Mouse (Mus musculus) cerebellum, postnatal 36 days (tissue): ENCODE measurements around the gene Cerk.
"Not testable (repeated sequence)": the region's sequence is repeated elsewhere in the genome, so short reads cannot be mapped to it uniquely, and the experiment has no call there.

ENCODE experiments used
- DNase-seq, 2 experiments: peaks; one replicate each; pipeline ENCODE4 v3.0.0; 2021 to 2022; ENCODE audit warnings: mixed read lengths in 2 of 2

Cerk gene

DNA sequence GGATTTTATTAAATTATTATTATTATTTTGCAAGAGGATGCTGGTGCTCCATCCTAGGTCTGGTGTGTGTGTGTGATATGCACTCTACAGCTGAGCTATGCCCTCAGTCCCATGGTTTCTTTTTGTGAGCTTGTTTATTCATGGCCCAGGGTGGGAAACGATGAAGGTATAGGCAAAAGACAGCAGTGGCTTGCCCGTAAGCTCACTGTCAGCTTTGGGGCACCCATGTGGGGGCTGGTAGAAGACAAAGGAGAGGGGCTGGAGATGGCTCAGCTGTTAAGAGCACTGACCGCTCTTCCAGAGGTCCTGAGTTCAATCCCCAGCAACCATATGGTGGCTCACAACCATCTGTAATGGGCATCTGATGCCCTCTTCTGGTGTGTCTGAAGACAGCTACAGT, 4.6 kb downstream of the Cerk start:
- not testable (repeated sequence) for DNase-seq

DNA sequence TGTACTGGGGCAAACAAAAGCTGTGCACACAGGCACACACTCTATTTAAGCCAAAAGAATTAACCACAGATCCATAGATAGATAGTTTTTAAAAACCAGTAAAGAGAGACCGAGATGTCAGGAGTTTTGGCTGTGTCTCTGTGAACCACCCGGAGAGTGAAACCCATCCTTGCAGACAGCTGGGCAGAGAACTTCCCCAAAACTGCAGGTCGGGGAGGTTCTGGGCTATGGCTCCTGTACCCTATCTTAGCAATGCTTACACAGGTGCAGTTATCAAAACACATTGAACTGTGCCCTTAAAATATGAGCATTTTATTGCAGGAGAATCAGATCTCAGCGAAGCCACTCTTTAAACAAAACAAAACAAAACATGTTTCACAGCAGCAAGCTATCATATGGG, 5.5 kb downstream of the Cerk start:
- no peak for DNase-seq

DNA sequence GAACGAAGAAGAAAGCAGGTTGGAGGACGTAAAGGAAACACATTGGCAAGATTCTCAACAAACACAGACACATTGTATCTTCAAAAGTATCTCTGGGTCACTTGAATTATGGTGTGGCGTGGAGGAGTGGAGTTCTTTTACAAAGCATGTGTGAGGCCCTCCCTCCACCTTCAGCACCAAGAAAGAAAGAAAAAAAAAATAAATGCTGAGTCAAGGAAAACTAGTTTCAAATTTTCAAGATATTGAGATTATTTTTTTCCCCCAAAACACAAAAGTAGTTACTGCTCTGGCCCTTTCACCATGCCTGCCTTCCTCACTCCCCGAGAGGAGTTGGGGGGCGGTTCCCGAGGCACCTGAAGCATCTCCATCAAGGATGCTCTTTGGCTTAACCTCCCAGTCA, 7.3 kb downstream of the Cerk start:
- no peak for DNase-seq

DNA sequence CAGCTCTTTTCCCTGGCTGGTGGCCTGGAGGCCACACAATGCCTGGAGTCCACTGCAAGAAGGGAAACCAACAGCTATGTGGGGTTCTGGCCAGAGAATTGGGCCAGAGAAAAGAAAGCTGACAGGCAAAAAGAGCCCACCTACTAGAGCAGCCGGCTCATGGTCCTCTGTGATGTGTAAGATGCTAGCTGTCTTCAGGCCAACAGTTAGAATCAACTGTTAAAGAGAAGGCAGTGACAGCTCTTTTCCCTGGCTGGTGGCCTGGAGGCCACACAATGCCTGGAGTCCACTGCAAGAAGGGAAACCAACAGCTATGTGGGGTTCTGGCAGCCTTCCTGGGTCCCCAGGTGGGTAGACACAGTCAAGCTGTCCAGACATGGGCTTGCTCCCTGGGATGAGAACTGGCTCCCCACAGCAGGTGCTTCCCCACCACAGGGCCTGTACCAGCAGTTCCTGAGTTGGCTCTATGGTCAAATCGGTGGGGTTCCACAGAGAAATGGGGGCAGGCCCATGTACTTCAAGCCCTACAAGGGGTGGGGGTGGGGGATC, 8.2 kb downstream of the Cerk start:
- peak; percentile 80 to 83 for DNase-seq

DNA sequence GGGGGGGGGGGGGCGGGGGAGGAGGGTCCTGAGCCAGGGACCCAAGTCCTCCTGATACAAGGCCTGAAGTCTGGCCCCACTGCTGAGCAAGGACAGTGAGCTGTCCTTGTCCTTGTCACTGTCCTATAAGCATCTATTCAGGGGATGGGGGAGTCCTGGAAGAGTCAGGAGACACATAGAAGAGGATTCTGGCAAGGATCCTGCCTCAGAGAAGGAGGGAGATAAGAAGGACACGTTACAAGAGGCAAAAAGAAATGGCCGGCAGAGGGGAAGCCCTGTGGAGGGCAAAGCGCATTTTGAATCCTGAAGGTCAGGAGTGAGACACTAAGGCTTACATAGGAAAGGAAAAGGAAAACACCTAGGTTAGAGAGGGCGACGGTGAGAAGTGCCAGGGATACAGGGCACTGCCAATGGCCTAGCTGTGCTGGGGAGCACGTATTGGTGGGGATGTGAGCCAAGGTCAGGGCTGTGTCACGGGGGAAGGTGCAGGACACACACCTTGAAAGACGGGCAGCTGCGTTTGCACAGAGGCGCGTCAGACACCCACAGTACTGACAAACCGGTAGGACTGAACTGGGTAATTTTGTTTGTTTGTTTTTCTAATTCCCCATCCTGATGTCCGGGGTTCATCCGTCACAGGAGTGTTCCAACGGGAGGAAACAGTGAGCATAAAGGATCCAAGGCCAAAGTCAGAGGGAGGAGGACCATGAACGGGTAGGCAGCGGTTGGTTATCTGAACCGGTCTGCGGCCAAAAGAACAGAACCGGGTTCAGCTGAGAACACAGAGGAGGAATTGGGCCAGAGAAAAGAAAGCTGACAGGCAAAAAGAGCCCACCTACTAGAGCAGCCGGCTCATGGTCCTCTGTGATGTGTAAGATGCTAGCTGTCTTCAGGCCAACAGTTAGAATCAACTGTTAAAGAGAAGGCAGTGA, 8.9 kb downstream of the Cerk start:
- DNase-seq = peak in 1 of 2 experiments; percentile 34

DNA sequence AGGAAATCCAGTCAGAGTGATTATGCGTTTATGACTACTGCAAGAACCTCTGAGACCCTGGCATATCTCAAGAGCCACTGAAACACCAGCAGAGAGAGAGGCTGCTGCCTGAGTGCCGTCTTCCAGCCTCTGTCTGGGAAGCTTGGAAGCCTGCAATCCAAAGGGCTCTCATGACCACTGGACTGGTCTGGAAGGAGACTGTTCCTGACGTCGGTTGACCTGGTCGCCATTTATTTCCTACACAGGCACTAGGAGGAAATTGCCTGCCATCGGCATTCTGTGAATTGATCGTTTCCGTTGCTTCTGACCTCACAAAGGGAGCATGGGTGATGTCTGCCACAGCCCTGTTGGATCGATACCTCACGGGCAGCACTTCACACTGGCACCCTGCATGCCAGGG, 9.8 kb downstream of the Cerk start:
- DNase-seq = no peak

DNA sequence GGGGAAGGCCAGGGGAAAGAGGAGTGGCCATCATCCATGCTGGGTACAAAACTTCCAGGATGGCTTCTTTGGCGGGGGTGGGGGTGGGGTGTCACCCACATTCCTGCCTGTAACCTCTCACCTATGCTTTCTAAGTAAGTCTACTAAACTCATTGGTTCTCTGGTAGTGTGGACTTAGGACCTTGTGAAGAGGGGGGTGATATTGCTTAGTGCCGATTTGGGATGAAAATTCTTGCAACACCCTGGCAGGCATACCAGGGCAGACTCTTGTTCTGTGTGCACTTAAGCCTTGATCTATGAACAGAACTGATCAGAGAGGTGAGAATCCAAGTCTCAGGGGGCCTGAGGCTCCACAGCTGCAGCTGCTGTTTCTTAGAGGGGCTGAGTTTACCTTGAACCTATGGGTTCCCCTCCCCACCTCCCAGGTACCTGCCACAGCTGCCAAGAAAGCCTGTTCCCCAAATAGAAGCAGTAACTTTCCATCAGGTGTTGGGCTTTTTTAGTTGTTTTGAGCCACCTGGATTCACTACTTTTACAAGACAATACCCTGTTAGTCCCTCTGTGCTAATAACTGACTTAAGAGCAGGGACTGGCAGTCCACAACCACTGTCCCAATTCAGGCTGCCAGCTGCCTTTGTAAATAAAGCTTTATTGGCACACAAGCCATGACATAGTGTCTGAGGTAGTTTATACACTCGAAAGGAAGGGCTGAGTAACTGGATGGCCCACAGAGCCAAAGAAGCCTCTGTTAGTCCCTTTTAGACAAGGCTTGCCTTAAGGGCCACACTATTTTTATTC, 10.5 kb downstream of the Cerk start:
- DNase-seq = no peak

DNA sequence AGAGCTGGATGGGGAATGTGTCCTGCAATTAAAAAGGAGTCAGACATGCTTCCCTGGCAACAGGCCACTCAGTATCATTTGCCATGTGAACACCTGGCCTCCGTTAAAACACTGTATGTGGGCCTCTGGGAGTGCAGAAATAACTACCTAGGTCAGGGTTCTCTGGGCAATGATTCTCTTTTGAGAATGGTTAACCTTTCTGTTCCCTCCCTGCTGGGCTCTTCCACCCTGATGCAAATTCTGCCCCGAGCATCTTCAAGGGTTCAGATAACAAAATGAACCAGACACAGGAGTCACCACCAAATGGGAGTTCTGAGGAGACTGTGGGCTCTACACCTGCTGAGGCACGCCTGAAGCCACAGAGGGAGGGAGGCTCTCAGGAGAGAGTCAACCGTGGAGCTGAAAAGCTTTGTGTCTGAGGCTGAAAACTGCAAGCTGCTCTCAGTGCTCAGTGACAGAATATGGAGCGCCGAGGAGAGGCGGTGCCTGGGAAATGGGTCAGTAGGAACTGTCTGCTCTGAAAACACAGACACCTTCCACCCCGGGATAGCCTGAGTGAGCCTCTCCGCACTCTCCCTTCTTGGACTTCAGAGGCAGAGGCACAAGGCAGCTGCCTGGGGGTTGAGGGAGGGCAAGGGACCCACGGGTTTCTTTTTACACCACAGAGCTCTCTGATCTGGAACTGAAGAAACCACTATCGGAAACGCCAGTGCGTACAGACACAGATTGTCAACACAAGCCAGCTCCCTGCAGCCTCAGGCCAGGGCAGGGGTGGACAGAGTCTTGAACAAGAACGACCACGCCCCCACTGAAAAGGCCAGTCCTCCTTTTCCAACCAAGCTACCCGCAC, 12.6 kb downstream of the Cerk start:
- DNase-seq = no peak

DNA sequence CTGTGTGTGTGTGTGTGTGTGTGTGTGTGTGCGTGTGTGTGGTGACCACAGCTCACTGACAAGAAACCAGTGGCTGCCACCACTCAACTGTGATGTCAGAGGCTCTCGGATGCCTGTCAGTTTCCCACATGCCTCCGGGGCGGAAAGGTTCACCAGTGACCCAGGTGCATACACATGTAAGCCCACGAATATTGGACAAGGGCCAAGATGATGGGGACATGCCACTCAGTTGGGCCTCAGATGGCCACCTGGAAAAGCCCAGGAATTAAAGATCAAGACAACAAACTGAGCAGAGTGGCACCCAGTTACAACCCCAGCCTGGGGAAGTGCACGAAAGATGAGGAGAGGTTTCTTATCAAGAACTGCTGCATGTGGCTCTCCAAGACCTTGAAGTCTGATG, 13.4 kb downstream of the Cerk start:
- DNase-seq = no peak

DNA sequence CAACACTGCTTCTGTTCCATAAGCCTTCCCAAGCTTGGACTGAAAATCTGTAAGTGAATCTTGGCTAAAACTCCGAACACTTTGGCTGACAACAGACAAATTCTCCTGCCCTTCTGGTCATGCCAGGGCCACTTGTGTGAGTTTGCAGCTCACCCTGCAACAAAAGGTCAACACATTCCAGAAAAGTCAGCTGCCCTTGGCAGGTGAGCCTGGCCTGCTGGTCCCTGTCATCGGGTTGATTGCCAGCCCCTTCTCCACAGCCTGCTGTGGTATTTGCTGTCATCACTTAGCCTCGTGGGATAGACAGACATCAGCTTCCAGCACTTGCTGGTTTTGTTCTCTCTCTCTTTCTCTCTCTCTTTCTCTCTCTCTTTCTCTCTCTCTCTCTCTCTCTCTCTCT, 13.8 kb downstream of the Cerk start:
- DNase-seq = no peak

DNA sequence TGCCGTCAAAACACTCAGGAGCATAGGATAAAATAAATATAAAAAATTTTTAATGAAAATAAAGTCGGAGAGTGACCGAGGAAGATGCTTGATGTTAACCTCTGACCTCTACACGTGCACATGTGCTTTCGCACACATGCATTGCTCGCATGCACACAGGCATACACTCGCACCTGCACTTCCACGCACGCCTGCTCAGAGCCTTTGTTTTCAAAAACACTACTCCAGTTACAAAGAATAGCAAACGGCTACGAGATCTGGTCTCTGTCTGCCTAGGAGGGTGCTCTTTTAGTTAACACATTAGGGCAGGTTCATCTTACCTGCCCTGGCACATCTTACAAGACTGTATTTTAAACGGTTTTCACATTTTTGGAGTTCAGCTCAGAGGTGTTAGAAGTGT, 14.6 kb downstream of the Cerk start:
- DNase-seq = no peak

DNA sequence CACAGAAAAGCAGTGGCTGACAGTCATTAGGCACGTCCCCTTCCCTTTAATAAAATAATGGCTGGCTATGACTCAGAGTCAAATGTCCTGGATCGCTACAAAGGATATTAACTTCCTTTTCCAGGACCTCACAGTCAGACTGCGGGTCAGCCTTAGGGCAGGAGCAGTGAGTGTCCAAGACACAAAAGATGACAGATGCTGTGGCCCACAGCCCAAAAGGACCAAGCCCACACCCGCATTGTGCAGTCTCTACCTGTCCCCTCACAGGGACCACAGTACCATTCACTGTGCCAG, 16.2 kb downstream of the Cerk start:
- no peak for DNase-seq

DNA sequence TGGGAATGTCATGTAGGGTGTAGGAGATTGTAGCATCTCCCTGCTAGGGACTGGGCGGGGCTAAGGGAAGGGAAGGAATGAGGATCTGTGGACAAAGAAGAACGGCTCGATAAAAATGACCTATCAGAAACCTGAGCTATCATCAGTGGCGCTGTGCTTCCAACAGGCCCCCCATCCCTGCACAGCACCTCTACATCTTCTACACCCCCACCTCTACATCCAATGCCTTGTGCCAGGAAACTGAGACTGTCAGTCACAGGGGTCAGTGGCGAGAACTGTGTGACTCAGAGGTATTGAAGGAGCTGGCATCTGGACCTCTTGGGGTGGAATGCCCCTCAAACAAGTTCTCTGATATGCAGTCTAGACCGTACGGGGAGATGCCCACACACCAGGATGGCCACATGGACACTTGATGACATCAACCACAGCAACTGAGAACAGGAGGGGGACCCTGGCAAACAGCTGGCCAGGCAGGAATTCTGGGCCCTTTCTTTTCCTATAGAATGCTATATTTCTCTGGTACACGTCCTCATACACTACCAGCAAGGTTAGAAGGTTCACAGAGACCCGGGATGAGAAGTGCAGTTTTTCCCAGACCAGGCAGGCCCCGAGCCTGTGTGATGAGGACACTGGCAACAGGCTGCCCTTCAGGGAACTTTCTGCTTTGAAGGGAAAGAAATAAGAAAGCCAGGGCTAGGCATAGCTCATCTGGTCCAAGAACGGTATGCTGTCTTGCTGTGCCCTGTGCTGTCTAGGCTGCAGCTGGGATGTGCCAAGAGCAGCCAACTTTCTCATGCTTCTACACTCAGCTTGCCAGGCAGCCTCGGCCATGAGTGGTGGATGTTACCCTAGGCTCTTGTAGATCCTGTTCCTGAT, 16.8 kb downstream of the Cerk start:
- no peak for DNase-seq

DNA sequence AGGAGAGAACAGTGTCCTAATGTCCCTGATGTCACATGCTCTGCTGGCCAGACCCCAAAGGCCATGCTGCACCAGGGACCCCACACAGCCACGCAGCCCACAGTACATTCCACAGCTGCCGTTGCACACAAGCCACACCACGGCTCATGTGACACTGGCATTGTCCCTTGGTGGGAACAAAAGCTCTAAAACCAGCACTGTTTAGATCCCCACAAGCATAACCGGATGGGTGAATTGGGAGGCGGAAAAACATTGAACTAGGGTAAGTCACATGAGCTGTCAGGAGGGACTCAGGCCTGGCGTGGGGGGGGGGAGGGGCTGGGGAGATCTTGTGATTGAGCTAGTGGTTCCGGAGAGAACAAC, 17.5 kb downstream of the Cerk start:
- DNase-seq = peak in 1 of 2 experiments; percentile 28

DNA sequence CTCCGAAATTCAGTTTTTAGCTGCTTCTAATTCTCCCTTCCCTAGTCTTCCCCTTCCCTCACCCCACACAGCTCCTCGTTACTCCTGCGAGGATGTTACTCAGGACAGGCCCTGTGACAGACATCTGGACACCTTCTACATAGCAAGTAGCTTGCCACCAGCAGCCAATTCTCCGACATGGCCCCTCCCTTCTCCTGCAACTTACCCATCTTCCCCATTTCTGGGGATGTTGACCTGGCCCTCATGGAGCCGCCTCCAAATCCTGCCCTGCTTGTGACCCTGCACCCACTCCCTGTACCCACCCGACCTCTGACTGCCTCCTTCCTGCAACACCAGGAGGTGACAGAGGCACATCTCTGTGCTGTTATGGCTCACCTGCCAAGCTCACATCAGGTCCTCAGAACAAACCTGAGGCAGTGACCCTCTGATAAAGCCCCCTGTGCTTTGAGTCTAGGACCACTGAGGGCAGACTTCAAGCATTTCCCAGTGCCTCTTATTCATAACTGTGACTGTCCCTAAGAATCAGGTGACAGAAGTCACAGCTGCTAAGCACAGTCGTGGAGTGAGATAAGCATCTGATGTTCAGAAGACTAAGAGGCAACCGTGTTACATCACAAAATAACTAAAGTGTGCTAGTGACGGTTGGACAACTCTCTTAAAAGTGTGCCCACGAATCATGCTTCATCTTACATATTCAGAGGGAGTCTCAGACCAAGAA, 18.0 kb downstream of the Cerk start:
- DNase-seq = no peak

DNA sequence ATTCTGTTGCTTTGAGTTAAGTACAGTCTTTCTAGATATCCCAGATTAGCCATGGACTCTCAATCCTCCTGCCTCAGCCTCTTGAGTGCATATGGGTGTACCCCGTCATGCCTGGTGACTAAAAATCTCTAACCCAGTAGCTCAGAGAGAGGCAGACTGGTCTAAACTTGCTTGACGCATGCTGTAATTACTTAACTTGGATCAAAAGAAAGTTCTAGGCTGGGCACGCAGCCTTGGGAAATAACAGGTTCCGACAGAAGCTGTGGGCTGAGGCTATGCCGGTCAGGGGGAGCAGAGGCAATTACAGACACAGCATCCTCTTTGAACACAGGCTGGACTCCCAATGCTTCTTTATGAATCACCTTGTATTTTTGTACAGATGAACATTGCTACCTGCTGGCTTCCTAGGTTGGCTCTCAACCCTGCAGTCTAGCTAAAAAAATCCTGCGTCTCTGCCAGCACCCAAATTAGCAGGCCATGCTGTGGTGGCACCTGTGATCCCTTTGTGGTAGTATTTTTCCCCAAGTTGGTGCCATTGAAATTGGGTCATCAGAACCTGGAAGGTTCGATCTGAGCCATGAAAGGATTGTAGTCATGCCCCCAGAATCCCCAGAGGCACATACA, 18.8 kb downstream of the Cerk start:
- DNase-seq = peak; percentile 76 to 80

DNA sequence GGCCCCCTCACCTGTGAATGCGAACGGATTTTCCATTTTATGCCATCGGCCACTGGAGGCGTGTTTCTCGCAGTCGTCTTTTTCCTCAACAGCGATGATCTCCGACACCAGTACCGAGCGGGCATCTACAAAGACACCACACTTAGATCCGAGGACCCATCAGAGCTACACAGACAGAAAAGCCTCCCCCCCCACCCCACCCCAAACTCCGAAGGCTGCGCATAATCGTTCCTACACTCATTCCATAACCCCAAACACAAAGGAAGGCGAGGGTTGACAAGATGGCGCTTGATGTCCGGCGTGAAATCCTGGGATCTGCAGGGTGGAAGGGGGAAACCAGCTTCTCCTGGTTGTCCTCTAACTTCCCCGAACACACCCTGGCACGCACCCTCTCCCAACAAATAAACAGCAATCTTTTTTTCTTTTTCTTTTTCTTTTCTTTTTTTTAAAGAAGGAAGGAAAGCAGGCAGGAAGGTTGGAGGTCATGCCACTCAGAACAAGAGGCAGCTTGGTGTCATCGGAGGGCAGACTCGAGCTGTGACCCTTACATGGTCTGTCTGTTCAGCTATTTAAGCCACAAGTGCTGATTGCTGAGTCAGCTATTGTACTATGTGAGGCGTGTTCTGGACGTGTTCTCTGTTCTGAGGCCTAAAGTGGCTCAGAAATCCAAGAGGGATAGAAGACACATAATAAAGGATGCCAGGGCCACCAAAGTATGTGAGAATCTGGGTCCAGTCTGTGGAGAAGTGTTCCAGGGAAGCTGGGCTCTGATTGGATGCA, 19.9 kb downstream of the Cerk start:
- no peak for DNase-seq

DNA sequence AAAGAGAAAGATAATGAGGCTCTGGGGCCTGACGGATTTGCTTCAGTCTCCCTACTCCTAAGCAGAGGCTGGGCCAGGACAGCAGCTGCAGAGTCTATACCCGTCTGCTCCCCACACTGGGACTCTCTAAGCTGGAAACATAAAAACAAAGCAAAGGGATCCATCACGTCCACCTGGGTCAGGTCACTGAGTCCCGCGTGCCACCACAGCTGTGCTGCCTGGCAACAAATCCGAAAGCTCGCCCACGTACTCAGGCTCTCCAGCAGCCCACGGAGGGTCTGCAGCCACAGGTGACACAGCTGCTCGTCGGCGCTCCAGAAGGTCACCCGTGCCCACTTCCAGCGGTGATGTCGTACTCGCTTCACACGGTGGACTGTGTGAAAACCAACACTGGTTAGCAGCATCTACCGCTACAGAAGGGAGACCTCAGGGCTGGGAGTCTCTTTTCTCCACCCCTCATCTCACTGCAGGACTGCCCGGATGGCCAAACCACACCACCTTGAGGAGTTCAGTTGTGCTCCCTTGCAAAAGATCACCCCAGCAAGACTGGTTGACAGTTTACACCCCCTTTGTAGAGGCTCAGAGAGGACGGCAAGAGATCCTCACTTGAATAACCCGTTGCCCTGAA, 21.1 kb downstream of the Cerk start:
- no peak for DNase-seq

DNA sequence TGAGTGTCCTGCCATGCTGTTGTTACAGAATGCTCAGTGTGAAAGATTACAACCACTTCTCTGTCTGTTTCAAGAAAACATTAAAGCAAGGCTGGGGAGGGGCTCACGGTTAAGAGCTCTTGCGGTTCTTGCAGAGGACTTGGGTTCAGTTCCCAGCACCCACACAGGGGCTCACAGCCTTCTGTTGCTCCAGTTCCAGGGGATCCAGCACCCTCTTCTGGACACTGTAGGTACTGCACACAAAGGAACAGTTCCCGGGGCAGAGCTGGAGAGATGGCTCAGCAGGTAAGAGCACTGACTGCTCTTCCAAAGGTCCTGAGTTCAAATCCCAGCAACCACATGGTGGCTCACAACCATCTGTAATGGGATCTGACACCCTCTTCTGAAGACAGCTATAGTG, 24.1 kb downstream of the Cerk start:
- DNase-seq = not testable (repeated sequence)

DNA sequence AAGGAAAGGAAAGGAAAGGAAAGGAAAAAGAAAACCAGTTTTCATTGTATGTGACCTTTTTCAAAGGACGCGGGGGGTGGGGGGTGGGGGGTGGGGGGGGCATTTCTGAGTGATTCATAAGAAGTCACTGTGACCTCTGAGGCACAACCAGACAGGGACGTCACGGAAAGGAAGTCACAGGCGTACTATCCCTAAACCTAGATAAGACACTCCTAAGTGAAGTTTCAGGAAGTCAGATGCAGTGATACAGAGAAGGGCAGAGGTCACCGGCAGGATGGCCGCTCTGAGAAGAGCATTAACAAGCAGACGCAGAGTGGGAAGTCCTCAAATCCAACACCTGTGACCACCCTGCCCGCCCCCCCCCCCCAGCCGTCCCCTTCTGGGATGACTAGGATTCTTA, 25.0 kb downstream of the Cerk start:
- no peak for DNase-seq
